Mouse (Mus musculus): Measurements from ENCODE around the gene Senp3. TPM values are rescaled to one million over a fixed set of nuclear protein-coding genes. Genes with fewer than 3 reads are reported as not detected.
A peak's percentile ranks its signal among the peaks of the same experiment; 100 is the strongest.
"Not testable (repeated sequence)": the region's sequence is repeated elsewhere in the genome, so short reads cannot be mapped to it uniquely, and the experiment has no call there.

Senp3 gene
- polyA plus RNA-seq, 1 experiment: 89.1 TPM

DNA sequence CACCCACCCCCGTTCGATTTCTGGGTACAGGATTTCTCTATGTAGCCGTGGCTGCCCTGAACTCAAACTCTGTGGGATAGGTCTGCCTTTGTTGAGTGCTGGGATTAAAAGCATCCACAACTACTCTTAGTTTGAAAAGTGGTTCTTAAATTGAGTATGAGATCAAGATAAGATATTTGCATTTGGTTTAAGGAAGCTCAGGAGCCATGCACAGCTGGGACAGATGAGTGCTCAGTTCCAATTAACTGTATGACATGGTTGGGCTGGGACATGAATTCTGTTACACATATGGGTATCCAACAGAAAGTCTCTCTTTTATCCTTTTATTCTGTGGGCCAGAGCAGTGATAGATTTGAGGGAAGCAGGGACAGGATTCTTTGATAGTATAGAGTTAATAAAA lies 46.4 kb downstream of the Senp3 start:
- H3K4me3 ChIP-seq (ENCODE audit: control insufficient read depth, insufficient read depth, low read length): no peak overlapping the region
- no peak for TF ChIP-seq POLR2A (IDR thresholded peaks at IDR 0.05; ENCODE audit: control insufficient read depth, extremely low read depth, insufficient read depth, low read length, poor library complexity)
- no peak for TF ChIP-seq CTCF (IDR thresholded peaks at IDR 0.05; ENCODE audit: borderline replicate concordance, control insufficient read depth, extremely low read depth, insufficient read depth, low read length, poor library complexity)
- H3K27ac ChIP-seq (ENCODE audit: control insufficient read depth, insufficient read depth, low read length): no peak overlapping the region
- H3K36me3 ChIP-seq (ENCODE audit: control insufficient read depth, insufficient read depth, low read length): peaks cover 18% of the 10 kb centered on the region
- WGBS: 70% methylated on average over 3 of the region's 3 CpGs
- no peak for DNase-seq
- H3K27me3 ChIP-seq (ENCODE audit: control insufficient read depth, insufficient read depth, low read length): no peaks in the 10 kb centered on the region
- H3K4me1 ChIP-seq (replicated peaks; ENCODE audit: control insufficient read depth, insufficient read depth, low read length): peaks cover 2% of the 10 kb centered on the region

DNA sequence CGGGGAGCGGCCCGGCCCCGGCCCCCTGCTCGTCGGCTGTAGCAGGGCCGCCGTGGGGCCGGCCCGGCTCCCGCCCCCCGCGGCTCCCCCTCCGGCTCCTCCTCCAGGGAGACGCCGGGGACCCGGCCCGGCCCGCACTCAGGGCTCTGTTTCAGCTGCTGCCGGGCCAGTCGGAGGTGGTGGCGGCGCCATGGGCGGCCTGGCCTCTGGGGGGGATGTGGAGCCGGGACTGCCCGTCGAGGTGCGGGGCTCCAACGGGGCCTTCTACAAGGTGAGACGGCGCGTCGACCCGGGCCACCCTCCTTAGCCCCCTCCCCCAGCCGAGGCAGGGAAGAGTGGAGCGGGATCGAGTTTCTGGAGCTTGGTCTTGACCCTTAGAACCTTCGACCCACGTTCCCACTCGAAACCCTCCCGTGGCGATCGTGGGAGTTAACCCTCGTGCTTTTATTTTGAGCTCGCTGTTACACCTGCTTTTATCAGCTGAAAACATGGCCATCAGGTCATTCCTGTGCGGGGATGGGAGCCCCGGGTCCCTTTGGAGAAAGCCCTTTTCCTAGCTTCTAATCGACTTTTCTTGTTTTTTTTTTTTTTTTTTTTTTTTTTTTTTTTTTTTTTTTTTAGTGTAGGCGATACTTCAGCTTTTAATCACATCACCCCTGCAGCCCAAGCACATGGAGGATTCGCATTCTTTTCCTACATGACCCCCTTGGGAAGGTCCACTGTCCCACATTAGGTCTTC lies 48.6 kb downstream of the Senp3 start:
- no peaks in the 10 kb centered on the region for H3K27me3 ChIP-seq (ENCODE audit: control insufficient read depth, insufficient read depth, low read length)
- H3K4me3 ChIP-seq (ENCODE audit: control insufficient read depth, insufficient read depth, low read length): peak overlapping the region; percentile 63
- no peak overlapping the region for H3K27ac ChIP-seq (ENCODE audit: control insufficient read depth, insufficient read depth, low read length)
- WGBS: under 1% methylated on average over 50 of the region's 50 CpGs
- no peaks in the 10 kb centered on the region for H3K36me3 ChIP-seq (ENCODE audit: control insufficient read depth, insufficient read depth, low read length)
- TF ChIP-seq CTCF (IDR thresholded peaks at IDR 0.05; ENCODE audit: borderline replicate concordance, control insufficient read depth, extremely low read depth, insufficient read depth, low read length, poor library complexity): no peak
- no peak for TF ChIP-seq POLR2A (IDR thresholded peaks at IDR 0.05; ENCODE audit: control insufficient read depth, extremely low read depth, insufficient read depth, low read length, poor library complexity)
- DNase-seq: no peak
- peaks cover 2% of the 10 kb centered on the region for H3K4me1 ChIP-seq (replicated peaks; ENCODE audit: control insufficient read depth, insufficient read depth, low read length)

DNA sequence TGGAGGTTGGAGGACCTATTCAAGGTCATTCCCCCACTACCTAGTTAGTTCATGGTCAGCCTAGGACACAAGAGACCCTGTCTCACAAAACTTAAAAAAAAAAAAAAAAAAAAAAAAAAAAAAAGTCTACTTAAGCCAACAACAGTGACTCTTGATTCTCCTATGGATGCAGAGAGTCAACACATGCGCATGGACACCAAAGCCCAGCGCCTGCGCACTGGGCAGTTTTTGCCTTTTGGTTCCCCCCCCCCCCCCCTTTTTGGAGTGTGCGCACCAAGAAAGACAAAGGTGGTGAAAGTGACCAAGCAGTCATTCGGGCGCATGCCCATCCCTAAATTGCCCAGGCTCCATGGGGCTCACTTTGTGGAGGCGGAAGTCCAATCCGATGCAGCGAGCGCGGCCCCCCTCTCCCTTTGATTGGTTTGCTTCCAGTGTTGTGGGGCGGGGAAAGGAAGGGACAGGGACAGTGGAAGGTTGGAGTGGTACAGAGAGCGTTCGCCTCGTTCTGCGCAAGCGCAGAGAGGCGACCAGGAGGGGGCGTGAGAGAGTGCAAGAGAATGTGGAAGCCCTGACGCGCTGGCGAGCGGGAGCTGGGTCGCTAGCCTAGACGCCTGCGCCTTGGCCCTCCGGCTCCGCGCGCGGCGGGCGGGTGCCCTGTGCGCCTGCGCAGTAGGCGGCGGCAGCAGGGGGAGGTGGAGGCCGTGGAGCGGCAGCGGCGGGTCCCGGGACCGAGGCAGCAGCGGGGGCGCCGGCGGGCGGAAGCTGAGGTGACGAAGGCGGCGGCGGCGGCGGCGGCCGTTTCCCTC lies 49.4 kb downstream of the Senp3 start, which contains the start of gene Fxr2:
Gene Fxr2, plus strand, starts transcription at position 707 of the 806 bp plus-strand sequence.
- Histone ChIP-seq H3K36me3 (ENCODE audit: control insufficient read depth, insufficient read depth, low read length) (no peaks in the 10 kb centered on the region), H3K4me3 (ENCODE audit: control insufficient read depth, insufficient read depth, low read length) (peak within 1 kb of the TSS; percentile 67), H3K4me1 (replicated peaks; ENCODE audit: control insufficient read depth, insufficient read depth, low read length) (peaks cover 2% of the 10 kb centered on the region), H3K27ac (ENCODE audit: control insufficient read depth, insufficient read depth, low read length) (peak within 1 kb of the TSS; percentile 71; the same call in 1 of the 2 replicates), H3K27me3 (ENCODE audit: control insufficient read depth, insufficient read depth, low read length) (no peaks in the 10 kb centered on the region)
- WGBS: under 1% methylated on average over 45 of the region's 56 CpGs
- peak; percentile 100 for DNase-seq
- TF ChIP-seq POLR2A (IDR thresholded peaks at IDR 0.05; ENCODE audit: control insufficient read depth, extremely low read depth, insufficient read depth, low read length, poor library complexity) (peak; percentile 81), CTCF (IDR thresholded peaks at IDR 0.05; ENCODE audit: borderline replicate concordance, control insufficient read depth, extremely low read depth, insufficient read depth, low read length, poor library complexity) (peak; percentile 92)

DNA sequence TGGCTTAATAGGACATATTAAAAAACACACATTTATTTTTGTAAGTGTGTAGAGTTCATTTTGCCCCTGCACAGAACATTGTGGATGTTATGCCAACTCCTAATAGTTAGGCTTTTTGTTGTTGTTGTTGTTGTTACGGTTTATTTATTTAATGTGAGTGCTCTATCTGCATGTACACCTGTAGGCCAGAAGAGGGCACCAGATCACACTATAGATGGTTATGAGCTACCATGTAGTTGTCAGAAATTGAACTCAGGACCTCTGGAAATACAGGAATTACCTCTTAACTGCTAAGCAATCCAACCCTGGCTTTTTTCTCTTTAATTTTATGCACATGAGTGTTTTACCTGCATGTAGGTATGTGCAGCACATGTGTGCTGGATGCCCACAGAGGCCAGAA lies 52.1 kb downstream of the Senp3 start:
- no peak for DNase-seq
- H3K36me3 ChIP-seq (ENCODE audit: control insufficient read depth, insufficient read depth, low read length): no peaks in the 10 kb centered on the region
- TF ChIP-seq POLR2A (IDR thresholded peaks at IDR 0.05; ENCODE audit: control insufficient read depth, extremely low read depth, insufficient read depth, low read length, poor library complexity): no peak
- TF ChIP-seq CTCF (IDR thresholded peaks at IDR 0.05; ENCODE audit: borderline replicate concordance, control insufficient read depth, extremely low read depth, insufficient read depth, low read length, poor library complexity): no peak
- H3K4me1 ChIP-seq (replicated peaks; ENCODE audit: control insufficient read depth, insufficient read depth, low read length): peaks cover 2% of the 10 kb centered on the region
- H3K27me3 ChIP-seq (ENCODE audit: control insufficient read depth, insufficient read depth, low read length): no peaks in the 10 kb centered on the region
- WGBS: 71% methylated on average over 1 of the region's 1 CpGs
- H3K27ac ChIP-seq (ENCODE audit: control insufficient read depth, insufficient read depth, low read length): no peak overlapping the region
- no peak overlapping the region for H3K4me3 ChIP-seq (ENCODE audit: control insufficient read depth, insufficient read depth, low read length)

DNA sequence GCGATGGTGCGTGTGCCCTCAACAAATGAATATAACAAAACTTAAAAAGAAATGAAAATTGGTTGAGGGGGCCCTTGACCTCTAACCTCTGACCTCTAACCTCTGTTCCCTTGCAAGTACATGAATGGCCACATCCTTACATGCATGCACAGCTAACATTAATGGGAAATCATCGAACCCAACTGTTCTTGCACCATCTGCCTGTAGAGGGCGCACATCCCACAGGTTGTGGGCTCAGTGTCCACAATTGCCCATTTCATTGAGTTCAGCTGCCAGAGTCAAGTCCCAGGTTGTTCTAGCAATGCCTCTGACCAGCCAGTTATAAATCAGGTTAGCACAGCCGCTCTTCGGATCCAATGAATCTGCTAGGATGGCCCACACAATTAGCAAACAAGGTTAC lies 53.6 kb downstream of the Senp3 start:
- 45% methylated on average over 6 of the region's 6 CpGs for WGBS
- H3K27ac ChIP-seq (ENCODE audit: control insufficient read depth, insufficient read depth, low read length): no peak overlapping the region
- TF ChIP-seq CTCF (IDR thresholded peaks at IDR 0.05; ENCODE audit: borderline replicate concordance, control insufficient read depth, extremely low read depth, insufficient read depth, low read length, poor library complexity) (peak; percentile 68; the same call in 1 of the 2 replicates), POLR2A (IDR thresholded peaks at IDR 0.05; ENCODE audit: control insufficient read depth, extremely low read depth, insufficient read depth, low read length, poor library complexity) (no peak)

DNA sequence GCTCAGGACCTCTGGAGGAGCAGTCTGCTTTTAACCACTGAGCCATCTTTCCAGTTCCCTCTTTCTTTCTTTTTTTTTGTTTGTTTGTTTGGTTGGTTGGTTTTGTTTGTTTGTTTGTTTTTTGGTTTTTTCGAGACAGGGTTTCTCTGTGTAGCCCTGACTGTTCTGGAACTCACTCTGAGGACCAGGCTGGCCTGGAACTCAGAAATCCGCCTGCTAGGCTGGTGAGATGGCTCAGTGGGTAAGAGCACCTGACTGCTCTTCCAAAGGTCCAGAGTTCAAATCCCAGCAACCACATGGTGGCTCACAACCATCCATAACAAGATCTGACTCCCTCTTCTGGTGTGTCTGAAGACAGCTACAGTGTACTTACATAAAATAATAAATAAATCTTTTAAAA lies 57.5 kb downstream of the Senp3 start:
- DNase-seq; H3K36me3 ChIP-seq (ENCODE audit: control insufficient read depth, insufficient read depth, low read length); H3K4me3 ChIP-seq (ENCODE audit: control insufficient read depth, insufficient read depth, low read length); H3K27me3 ChIP-seq (ENCODE audit: control insufficient read depth, insufficient read depth, low read length); H3K4me1 ChIP-seq (replicated peaks; ENCODE audit: control insufficient read depth, insufficient read depth, low read length); H3K27ac ChIP-seq (ENCODE audit: control insufficient read depth, insufficient read depth, low read length): not testable (repeated sequence)
- 87% methylated on average over 2 of the region's 2 CpGs for WGBS

More for the DNA sequence above, 53.6 kb downstream of the Senp3 start:
- no peak overlapping the region for H3K4me3 ChIP-seq (ENCODE audit: control insufficient read depth, insufficient read depth, low read length)
- peak; percentile 68 for DNase-seq
- no peaks in the 10 kb centered on the region for H3K4me1 ChIP-seq (replicated peaks; ENCODE audit: control insufficient read depth, insufficient read depth, low read length)
- H3K36me3 ChIP-seq (ENCODE audit: control insufficient read depth, insufficient read depth, low read length): no peaks in the 10 kb centered on the region
- H3K27me3 ChIP-seq (ENCODE audit: control insufficient read depth, insufficient read depth, low read length): no peaks in the 10 kb centered on the region

Other genes starting within 250 kb of the Senp3 start
- gene Dnah2, start 133.0 kb downstream of the Senp3 start, polyA plus RNA-seq (2012; rRNA removed): 0.28 and 0.39 TPM in 2 replicates
- 3.7 and 8.7 TPM in 2 replicates for gene Efnb3, start 121.9 kb downstream of the Senp3 start, polyA plus RNA-seq (2012; rRNA removed)
- 41.2 and 48.5 TPM in 2 replicates for gene Wrap53, start 101.8 kb downstream of the Senp3 start, polyA plus RNA-seq (2012; rRNA removed)
- gene Trp53, start 101.7 kb downstream of the Senp3 start, polyA plus RNA-seq (2012; rRNA removed): 266 and 303 TPM in 2 replicates
- 3.4 and 4.2 TPM in 2 replicates for gene Atp1b2, start 76.1 kb downstream of the Senp3 start, polyA plus RNA-seq (2012; rRNA removed)
- gene Shbg, start 64.2 kb downstream of the Senp3 start, polyA plus RNA-seq (2012; rRNA removed): not detected in 2 replicates
- gene Sat2, start 60.1 kb downstream of the Senp3 start, polyA plus RNA-seq (2012; rRNA removed): 0.67 and 0.73 TPM in 2 replicates
- gene Fxr2, start 49.1 kb downstream of the Senp3 start, polyA plus RNA-seq (2012; rRNA removed): 94.1 and 96.0 TPM in 2 replicates
- gene Sox15, start 26.8 kb downstream of the Senp3 start, polyA plus RNA-seq (2012; rRNA removed): 0.24 and 0.52 TPM in 2 replicates
- 174 and 178 TPM in 2 replicates for gene Mpdu1, start 19.4 kb downstream of the Senp3 start, polyA plus RNA-seq (2012; rRNA removed)
- gene Cd68, start 15.9 kb downstream of the Senp3 start, polyA plus RNA-seq (2012; rRNA removed): 101 and 117 TPM in 2 replicates
- gene Eif4a1, start 9.7 kb downstream of the Senp3 start, polyA plus RNA-seq (2012; rRNA removed): 669 and 722 TPM in 2 replicates
- 2.2 and 3.0 TPM in 2 replicates for gene Tnfsf13, start 3.7 kb upstream of the Senp3 start, polyA plus RNA-seq (2012; rRNA removed)
- gene Tnfsf12, start 13.8 kb upstream of the Senp3 start, polyA plus RNA-seq (2012; rRNA removed): 12.2 and 16.3 TPM in 2 replicates
- gene Tnfsfm13, start 14.0 kb upstream of the Senp3 start, polyA plus RNA-seq (2012; rRNA removed): 2.7 and 3.4 TPM in 2 replicates
- 113 and 125 TPM in 2 replicates for gene Polr2a, start 76.6 kb upstream of the Senp3 start, polyA plus RNA-seq (2012; rRNA removed)
- gene Slc35g3, start 79.9 kb upstream of the Senp3 start, polyA plus RNA-seq (2012; rRNA removed): 0.08 and 0.29 TPM in 2 replicates
- 32.2 and 35.6 TPM in 2 replicates for gene Zbtb4, start 83.8 kb upstream of the Senp3 start, polyA plus RNA-seq (2012; rRNA removed)
- 12.9 and 15.7 TPM in 2 replicates for gene Chrnb1, start 113.9 kb upstream of the Senp3 start, polyA plus RNA-seq (2012; rRNA removed)
- gene Fgf11, start 119.8 kb upstream of the Senp3 start, polyA plus RNA-seq (2012; rRNA removed): 1.7 and 2.4 TPM in 2 replicates
- 4.7 and 5.1 TPM in 2 replicates for gene Tmem102, start 123.5 kb upstream of the Senp3 start, polyA plus RNA-seq (2012; rRNA removed)
- gene Gm39566, start 133.2 kb upstream of the Senp3 start, polyA plus RNA-seq (2012; rRNA removed): 0.05 TPM in 1 of 2 replicates, not detected in the other
- gene Spem2, start 136.4 kb upstream of the Senp3 start, polyA plus RNA-seq (2012; rRNA removed): 0.22 TPM in 1 of 2 replicates, not detected in the other
- 0.20 and 0.61 TPM in 2 replicates for gene Spem1, start 140.1 kb upstream of the Senp3 start, polyA plus RNA-seq (2012; rRNA removed)
- gene Nlgn2, start 155.7 kb upstream of the Senp3 start, polyA plus RNA-seq (2012; rRNA removed): 14.4 and 15.3 TPM in 2 replicates
- 160 and 224 TPM in 2 replicates for gene Tmem256, start 156.4 kb upstream of the Senp3 start, polyA plus RNA-seq (2012; rRNA removed)
- gene Plscr3, start 164.3 kb upstream of the Senp3 start, polyA plus RNA-seq (2012; rRNA removed): 132 and 142 TPM in 2 replicates
- gene Tnk1, start 176.6 kb upstream of the Senp3 start, polyA plus RNA-seq (2012; rRNA removed): 2.6 and 3.1 TPM in 2 replicates
- gene Tmem95, start 195.9 kb upstream of the Senp3 start, polyA plus RNA-seq (2012; rRNA removed): not detected in 2 replicates
- 6.2 and 8.0 TPM in 2 replicates for gene Kctd11, start 199.3 kb upstream of the Senp3 start, polyA plus RNA-seq (2012; rRNA removed)
- 405 and 462 TPM in 2 replicates for gene Acap1, start 213.5 kb upstream of the Senp3 start, polyA plus RNA-seq (2012; rRNA removed)
- 7.1 and 10.2 TPM in 2 replicates for gene 2810408A11Rik, start 218.9 kb upstream of the Senp3 start, polyA plus RNA-seq (2012; rRNA removed)
- gene Neurl4, start 219.0 kb upstream of the Senp3 start, polyA plus RNA-seq (2012; rRNA removed): 85.3 and 90.7 TPM in 2 replicates
- gene Gps2, start 231.8 kb upstream of the Senp3 start, polyA plus RNA-seq (2012; rRNA removed): 236 and 272 TPM in 2 replicates
- gene Eif5a, start 239.9 kb upstream of the Senp3 start, polyA plus RNA-seq (2012; rRNA removed): 618 and 719 TPM in 2 replicates